Mouse (Mus musculus): ENCODE results near the gene Rinl. TPM values are rescaled to one million over a fixed set of nuclear protein-coding genes. Genes with fewer than 3 reads are reported as not detected.

The Rinl gene
- polyA plus RNA-seq, 1 experiment from 2014 or later: 2.5 TPM

DNA sequence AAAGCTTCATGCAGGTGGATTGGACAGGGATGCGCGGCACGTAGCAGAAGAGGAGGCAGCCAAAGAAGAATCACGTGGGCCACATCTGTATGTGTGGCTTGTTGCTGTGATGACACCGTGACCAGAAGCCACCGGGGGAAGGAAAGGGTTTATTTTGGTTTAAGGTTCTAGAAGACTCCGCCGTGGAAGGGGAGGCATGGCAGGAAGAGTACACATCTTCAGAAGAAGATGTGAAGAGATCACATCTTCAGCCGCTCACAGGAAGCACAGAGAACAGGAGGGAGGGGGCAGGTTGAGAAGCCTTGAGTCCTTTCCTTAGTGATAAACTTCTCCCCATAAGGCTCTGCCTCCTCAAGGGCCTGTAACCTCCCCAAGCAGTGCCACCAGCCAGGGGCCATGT lies 11.2 kb downstream of the Rinl start:
- 86% methylated on average over 9 of the region's 9 CpGs for WGBS (ENCODE audit: insufficient replicate concordance)
- ATAC-seq (replicated peaks; ENCODE audit: insufficient number of reproducible peaks, low FRiP score, low TSS enrichment): no peak

DNA sequence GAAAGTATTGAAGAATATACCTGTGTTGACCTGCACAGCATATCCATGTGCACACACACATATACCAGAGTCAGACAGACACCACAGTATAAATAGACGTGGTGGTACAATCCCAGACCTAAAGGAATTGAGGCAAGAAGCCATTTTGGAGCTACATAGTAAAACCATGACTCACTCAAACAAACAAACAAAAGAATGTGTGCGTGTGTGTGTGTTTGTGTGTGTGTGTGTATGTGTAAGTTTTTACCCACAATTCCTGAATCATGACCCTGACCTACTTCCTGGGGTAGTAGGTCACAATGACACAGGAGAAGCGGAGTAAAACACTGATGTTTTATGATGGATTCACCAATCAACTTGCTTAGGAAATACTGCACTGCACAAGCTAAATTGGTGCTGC lies 12.7 kb downstream of the Rinl start:
- ATAC-seq (replicated peaks; ENCODE audit: insufficient number of reproducible peaks, low FRiP score, low TSS enrichment): no peak
- H3K9me3 ChIP-seq (replicated peaks; ENCODE audit: control insufficient read depth, low read length): no peaks in the 10 kb centered on the region
- WGBS (ENCODE audit: insufficient replicate concordance): 69% methylated on average over 3 of the region's 3 CpGs
- H3K36me3 ChIP-seq (ENCODE audit: control insufficient read depth, insufficient read depth, low read length): no peaks in the 10 kb centered on the region
- H3K9ac ChIP-seq (ENCODE audit: low read depth, low read length): no peak overlapping the region
- no peak overlapping the region for H3K4me2 ChIP-seq
- H3K27me3 ChIP-seq (ENCODE audit: control insufficient read depth, insufficient read depth, low read length): no peaks in the 10 kb centered on the region
- H3K4me3 ChIP-seq (ENCODE audit: low read depth, low read length): no peak overlapping the region
- H3K4me1 ChIP-seq (ENCODE audit: control insufficient read depth, insufficient read depth, low read length): peaks cover 29% of the 10 kb centered on the region
- H3K27ac ChIP-seq (ENCODE audit: low read depth, low read length): no peak overlapping the region

More for the DNA sequence above, 11.2 kb downstream of the Rinl start:
- Histone ChIP-seq H3K4me2 (no peak overlapping the region), H3K4me3 (ENCODE audit: low read depth, low read length) (no peak overlapping the region), H3K9ac (ENCODE audit: low read depth, low read length) (no peak overlapping the region), H3K4me1 (ENCODE audit: control insufficient read depth, insufficient read depth, low read length) (peaks cover 29% of the 10 kb centered on the region), H3K27ac (ENCODE audit: low read depth, low read length) (no peak overlapping the region), H3K27me3 (ENCODE audit: control insufficient read depth, insufficient read depth, low read length) (no peaks in the 10 kb centered on the region), H3K36me3 (ENCODE audit: control insufficient read depth, insufficient read depth, low read length) (no peaks in the 10 kb centered on the region), H3K9me3 (replicated peaks; ENCODE audit: control insufficient read depth, low read length) (no peaks in the 10 kb centered on the region)

DNA sequence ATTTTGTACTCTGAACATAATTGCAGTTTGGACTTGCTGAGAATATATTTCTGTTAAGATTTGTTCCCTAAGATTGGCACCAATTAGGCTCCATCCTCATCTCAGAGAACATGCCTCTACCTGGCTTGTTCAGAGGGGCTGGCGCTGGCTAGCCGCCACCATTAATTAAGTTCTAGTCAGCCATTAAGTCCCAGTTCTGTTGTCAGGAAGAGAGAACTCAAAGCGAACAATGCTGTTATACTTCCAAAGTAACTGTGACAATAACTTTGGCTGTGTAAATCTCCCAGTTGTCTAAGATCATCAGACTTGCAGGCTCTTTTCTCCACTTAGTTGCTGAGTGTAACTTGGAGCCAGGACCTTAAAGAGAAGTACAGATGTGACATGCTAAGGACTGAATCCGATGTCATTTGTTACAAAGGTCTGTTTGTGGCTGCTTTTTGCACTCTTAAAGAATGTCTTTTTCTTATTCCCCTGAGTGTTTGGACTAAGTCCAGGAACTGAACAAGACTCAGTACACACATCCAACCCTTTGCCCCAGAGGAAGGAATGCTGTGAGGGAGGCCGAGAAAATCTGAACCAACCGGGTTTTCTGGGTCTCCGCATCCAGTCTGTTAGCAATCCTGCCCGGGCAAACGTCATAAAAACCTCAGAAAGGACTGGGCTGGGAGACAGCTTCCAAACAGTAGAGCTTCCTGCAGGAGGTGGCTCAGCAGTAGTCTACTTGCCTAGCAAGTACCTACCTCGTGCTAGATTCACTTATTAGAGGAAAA lies 13.3 kb downstream of the Rinl start:
- H3K4me2 ChIP-seq: peak overlapping the region; percentile 44
- no peaks in the 10 kb centered on the region for H3K36me3 ChIP-seq (ENCODE audit: control insufficient read depth, insufficient read depth, low read length)
- peak overlapping the region; percentile 91 for H3K27ac ChIP-seq (ENCODE audit: low read depth, low read length)
- H3K27me3 ChIP-seq (ENCODE audit: control insufficient read depth, insufficient read depth, low read length): no peaks in the 10 kb centered on the region
- H3K4me1 ChIP-seq (ENCODE audit: control insufficient read depth, insufficient read depth, low read length): peaks cover 23% of the 10 kb centered on the region
- H3K4me3 ChIP-seq (ENCODE audit: low read depth, low read length): 0 out of 2 replicates have a peak overlapping the region, but pooled peaks have one; percentile 6
- ATAC-seq (replicated peaks; ENCODE audit: insufficient number of reproducible peaks, low FRiP score, low TSS enrichment): no peak
- no peaks in the 10 kb centered on the region for H3K9me3 ChIP-seq (replicated peaks; ENCODE audit: control insufficient read depth, low read length)
- peak overlapping the region; percentile 53 for H3K9ac ChIP-seq (ENCODE audit: low read depth, low read length)
- 35% methylated on average over 10 of the region's 10 CpGs for WGBS (ENCODE audit: insufficient replicate concordance)

GRCm38 (mm10) chr7:28802846-28803588 lies 14.2 kb downstream of the Rinl start:
- Histone ChIP-seq H3K27ac (ENCODE audit: low read depth, low read length) (peak overlapping the region; percentile 91), H3K4me3 (ENCODE audit: low read depth, low read length) (0 out of 2 replicates have a peak overlapping the region, but pooled peaks have one; percentile 6), H3K27me3 (ENCODE audit: control insufficient read depth, insufficient read depth, low read length) (no peaks in the 10 kb centered on the region), H3K9ac (ENCODE audit: low read depth, low read length) (peak overlapping the region; percentile 54; the same call in 1 of the 2 replicates), H3K4me2 (peak overlapping the region; percentile 44), H3K4me1 (ENCODE audit: control insufficient read depth, insufficient read depth, low read length) (peaks cover 28% of the 10 kb centered on the region), H3K36me3 (ENCODE audit: control insufficient read depth, insufficient read depth, low read length) (no peaks in the 10 kb centered on the region), H3K9me3 (replicated peaks; ENCODE audit: control insufficient read depth, low read length) (no peaks in the 10 kb centered on the region)
- peak; percentile 56; the same call in 1 of the 2 replicates for ATAC-seq (replicated peaks; ENCODE audit: insufficient number of reproducible peaks, low FRiP score, low TSS enrichment)
- WGBS (ENCODE audit: insufficient replicate concordance): 9% methylated on average over 10 of the region's 10 CpGs

GRCm38 (mm10) chr7:28803756-28804155 lies 15.0 kb downstream of the Rinl start:
- H3K36me3 ChIP-seq (ENCODE audit: control insufficient read depth, insufficient read depth, low read length): no peaks in the 10 kb centered on the region
- peaks cover 32% of the 10 kb centered on the region for H3K4me1 ChIP-seq (ENCODE audit: control insufficient read depth, insufficient read depth, low read length)
- H3K27ac ChIP-seq (ENCODE audit: low read depth, low read length): peak overlapping the region; percentile 91
- ATAC-seq (replicated peaks; ENCODE audit: insufficient number of reproducible peaks, low FRiP score, low TSS enrichment): no peak
- no peak overlapping the region for H3K4me3 ChIP-seq (ENCODE audit: low read depth, low read length)
- no peak overlapping the region for H3K4me2 ChIP-seq
- WGBS (ENCODE audit: insufficient replicate concordance): 51% methylated on average over 4 of the region's 4 CpGs
- H3K9ac ChIP-seq (ENCODE audit: low read depth, low read length): 0 out of 2 replicates have a peak overlapping the region, but pooled peaks have one; percentile 54
- no peaks in the 10 kb centered on the region for H3K9me3 ChIP-seq (replicated peaks; ENCODE audit: control insufficient read depth, low read length)
- no peaks in the 10 kb centered on the region for H3K27me3 ChIP-seq (ENCODE audit: control insufficient read depth, insufficient read depth, low read length)

- Histone ChIP-seq H3K9me3 (replicated peaks; ENCODE audit: control insufficient read depth, low read length) (no peaks in the 10 kb centered on the region), H3K36me3 (ENCODE audit: control insufficient read depth, insufficient read depth, low read length) (no peaks in the 10 kb centered on the region), H3K4me2 (no peak overlapping the region), H3K4me3 (ENCODE audit: low read depth, low read length) (no peak overlapping the region), H3K27ac (ENCODE audit: low read depth, low read length) (no peak overlapping the region; the same call in 1 of the 2 replicates), H3K4me1 (ENCODE audit: control insufficient read depth, insufficient read depth, low read length) (peaks cover 31% of the 10 kb centered on the region), H3K9ac (ENCODE audit: low read depth, low read length) (no peak overlapping the region), H3K27me3 (ENCODE audit: control insufficient read depth, insufficient read depth, low read length) (no peaks in the 10 kb centered on the region)
- no peak for ATAC-seq (replicated peaks; ENCODE audit: insufficient number of reproducible peaks, low FRiP score, low TSS enrichment)
- 77% methylated on average over 4 of the region's 4 CpGs for WGBS (ENCODE audit: insufficient replicate concordance)
These were observed 18.1 kb downstream of the Rinl start for GRCm38 (mm10) chr7:28806869-28807268.

GRCm38 (mm10) chr7:28807641-28808220 lies 19.0 kb downstream of the Rinl start:
- H3K4me1 ChIP-seq (ENCODE audit: control insufficient read depth, insufficient read depth, low read length): peaks cover 30% of the 10 kb centered on the region
- no peak for ATAC-seq (replicated peaks; ENCODE audit: insufficient number of reproducible peaks, low FRiP score, low TSS enrichment)
- H3K4me2 ChIP-seq: peak overlapping the region; percentile 97
- H3K9ac ChIP-seq (ENCODE audit: low read depth, low read length): peak overlapping the region; percentile 98
- H3K27me3 ChIP-seq (ENCODE audit: control insufficient read depth, insufficient read depth, low read length): no peaks in the 10 kb centered on the region
- H3K36me3 ChIP-seq (ENCODE audit: control insufficient read depth, insufficient read depth, low read length): peaks cover 3% of the 10 kb centered on the region; the same call in 1 of the 2 replicates
- H3K4me3 ChIP-seq (ENCODE audit: low read depth, low read length): peak overlapping the region; percentile 82
- WGBS (ENCODE audit: insufficient replicate concordance): 46% methylated on average over 6 of the region's 8 CpGs
- peak overlapping the region; percentile 100 for H3K27ac ChIP-seq (ENCODE audit: low read depth, low read length)
- no peaks in the 10 kb centered on the region for H3K9me3 ChIP-seq (replicated peaks; ENCODE audit: control insufficient read depth, low read length)

DNA sequence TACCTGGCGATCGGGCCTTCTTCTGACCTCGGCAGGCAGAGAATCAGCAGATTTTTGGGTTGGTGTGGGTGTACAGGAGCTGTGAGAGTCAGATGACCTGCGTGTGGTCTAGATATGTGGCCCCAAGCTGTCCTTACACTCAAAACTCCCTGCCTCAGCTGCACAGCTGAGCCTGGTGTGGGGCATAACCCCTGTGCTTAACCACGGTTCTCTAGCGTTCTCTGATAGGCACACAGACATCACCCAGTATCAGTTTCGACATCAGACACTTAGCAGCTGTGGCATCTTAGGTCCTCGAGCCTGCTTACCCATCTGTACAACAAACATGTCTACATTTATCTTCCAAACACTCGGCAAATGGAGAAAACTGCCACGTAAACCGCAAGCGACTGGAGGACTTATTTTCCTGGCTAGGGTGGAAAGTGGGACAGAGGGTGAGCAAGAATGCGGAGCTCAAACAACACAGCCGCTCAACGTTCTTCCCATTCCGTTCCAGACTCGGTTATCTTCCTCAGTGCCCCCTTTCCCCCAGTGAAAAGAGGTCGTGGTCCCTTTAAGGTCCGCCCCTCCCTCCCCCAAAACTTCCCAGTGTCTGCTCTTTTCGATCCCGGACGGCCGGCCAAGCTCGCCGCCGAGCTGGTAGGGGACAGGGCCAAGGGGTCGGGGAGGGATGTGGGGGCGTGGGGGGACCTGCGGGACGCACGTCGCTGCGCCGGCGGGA lies 19.6 kb downstream of the Rinl start, which contains the start of gene Hnrnpl:
Gene Hnrnpl (plus strand): TSS at position 321 of the 721 bp plus-strand sequence.
- Histone ChIP-seq H3K36me3 (ENCODE audit: control insufficient read depth, insufficient read depth, low read length) (peaks cover 7% of the 10 kb centered on the region), H3K4me1 (ENCODE audit: control insufficient read depth, insufficient read depth, low read length) (peaks cover 30% of the 10 kb centered on the region), H3K9ac (ENCODE audit: low read depth, low read length) (peak within 1 kb of the TSS; percentile 98), H3K4me2 (peak within 1 kb of the TSS; percentile 97), H3K27me3 (ENCODE audit: control insufficient read depth, insufficient read depth, low read length) (no peaks in the 10 kb centered on the region), H3K4me3 (ENCODE audit: low read depth, low read length) (peak within 1 kb of the TSS; percentile 82), H3K9me3 (replicated peaks; ENCODE audit: control insufficient read depth, low read length) (no peaks in the 10 kb centered on the region), H3K27ac (ENCODE audit: low read depth, low read length) (peak within 1 kb of the TSS; percentile 100)
- ATAC-seq (replicated peaks; ENCODE audit: insufficient number of reproducible peaks, low FRiP score, low TSS enrichment): peak; percentile 7; the same call in 1 of the 2 replicates
- 3% methylated on average over 28 of the region's 35 CpGs for WGBS (ENCODE audit: insufficient replicate concordance)

Measured in heart, embryonic 11.5 days (tissue).